Mouse (Mus musculus) cerebral cortex, adult 2 months (tissue): ENCODE results near the gene Paxip1.

Experiments
- WGBS: fragments of 180-500 bp; shearing (Covaris S2); methylation state at CpG from one replicate; pipeline ENCODE4 v1.1.7; 2018; 5-methylcytosine and 5-hydroxymethylcytosine counted together

The Paxip1 gene

DNA sequence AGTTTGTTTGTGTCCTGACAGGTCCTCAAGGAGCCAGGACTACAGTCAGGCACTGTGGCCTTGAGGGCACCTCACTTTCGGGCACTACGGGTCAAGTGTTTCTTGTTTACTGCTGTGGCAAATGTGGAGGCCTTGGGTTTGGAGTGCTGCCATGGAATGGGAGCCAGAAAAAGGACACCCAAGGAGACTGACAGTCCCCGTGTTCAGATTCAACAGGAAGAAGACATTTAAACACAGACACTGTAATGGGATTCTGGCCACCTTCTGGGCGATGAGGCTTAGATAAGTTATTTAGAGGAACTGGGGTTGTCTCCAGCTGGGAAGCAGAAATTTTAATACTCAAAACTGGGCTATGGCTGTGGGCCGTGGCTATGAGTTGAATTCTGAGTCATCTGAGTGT lies 60.8 kb downstream of the Paxip1 start:
- 24% methylated on average over 5 of the region's 5 CpGs for WGBS

DNA sequence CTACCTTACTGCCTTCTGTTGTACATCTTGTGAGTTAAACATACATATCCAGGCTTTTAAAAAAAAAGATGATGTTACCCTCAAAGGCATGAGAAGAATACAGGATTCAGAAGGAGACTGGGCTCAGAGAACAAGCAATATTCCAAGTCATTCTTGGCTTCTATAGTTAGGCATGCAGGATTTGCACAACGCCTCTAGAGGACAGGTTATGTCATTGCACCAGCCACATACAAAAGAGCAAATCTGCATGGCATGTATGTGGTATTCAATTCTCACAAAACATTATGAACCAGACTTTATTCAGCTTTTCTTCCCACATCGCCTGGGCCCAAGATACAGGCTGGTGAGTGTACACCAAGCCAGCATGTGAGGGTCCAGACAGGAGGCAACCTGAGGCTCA lies 67.0 kb downstream of the Paxip1 start:
- 35% methylated on average over 2 of the region's 2 CpGs for WGBS

DNA sequence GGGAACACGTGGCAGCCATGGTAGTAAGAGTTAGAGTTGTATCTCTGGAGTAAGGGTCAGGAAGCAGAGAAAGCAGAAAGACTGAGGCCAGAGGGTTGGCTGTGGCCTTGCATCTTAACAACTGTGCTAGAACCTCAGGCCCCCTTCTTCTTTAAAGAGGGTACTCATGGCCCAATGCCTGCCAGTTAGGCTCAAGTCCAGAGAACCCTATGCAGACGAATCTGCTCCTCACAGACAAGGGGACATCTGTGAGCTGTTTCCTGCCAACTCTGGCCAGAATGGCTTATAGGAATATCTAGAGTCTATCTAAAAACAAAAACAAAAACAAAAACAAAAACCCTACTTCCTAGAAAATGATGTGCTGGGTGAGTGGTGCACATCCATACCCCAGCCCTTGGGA lies 72.2 kb downstream of the Paxip1 start:
- WGBS = 51% methylated on average over 2 of the region's 2 CpGs

DNA sequence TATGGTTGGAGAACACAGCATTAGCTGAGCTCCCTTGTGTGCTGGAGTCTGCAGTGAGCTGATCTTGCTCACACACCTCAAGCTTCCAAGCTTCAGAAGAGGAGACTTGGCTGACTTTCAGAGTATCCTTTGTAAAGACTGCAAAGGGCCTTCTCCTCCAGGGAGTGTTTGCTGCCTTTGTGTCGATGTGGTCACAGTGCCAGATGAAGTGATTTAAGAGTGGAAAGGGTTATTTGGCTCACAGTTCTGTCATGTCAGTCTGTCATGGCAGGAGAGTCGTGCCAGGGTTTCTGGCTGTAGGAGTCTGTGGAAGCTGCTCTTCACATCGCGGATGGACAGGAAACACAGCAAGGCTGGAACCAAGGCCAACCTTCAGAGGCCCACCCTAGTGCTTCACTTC lies 75.5 kb downstream of the Paxip1 start:
- 44% methylated on average over 4 of the region's 4 CpGs for WGBS

DNA sequence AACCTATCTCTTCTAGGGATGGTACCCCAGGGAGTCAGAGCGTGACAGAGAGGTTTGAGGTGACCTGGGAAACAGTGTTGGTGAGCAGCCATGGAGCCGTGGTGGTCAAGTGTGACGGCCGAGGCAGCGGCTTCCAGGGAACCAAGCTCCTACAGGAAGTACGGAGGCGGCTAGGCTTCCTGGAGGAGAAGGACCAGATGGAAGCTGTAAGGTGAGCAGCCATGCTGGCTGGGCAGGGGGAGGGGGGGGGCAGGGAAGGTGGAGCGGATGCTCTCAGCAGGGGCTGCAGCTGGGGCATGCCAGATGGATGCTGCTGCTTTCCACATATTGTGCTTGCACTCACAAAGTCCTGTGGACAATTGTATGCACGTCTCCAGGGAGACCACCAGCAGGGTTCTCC lies 77.1 kb downstream of the Paxip1 start:
- 51% methylated on average over 9 of the region's 9 CpGs for WGBS

DNA sequence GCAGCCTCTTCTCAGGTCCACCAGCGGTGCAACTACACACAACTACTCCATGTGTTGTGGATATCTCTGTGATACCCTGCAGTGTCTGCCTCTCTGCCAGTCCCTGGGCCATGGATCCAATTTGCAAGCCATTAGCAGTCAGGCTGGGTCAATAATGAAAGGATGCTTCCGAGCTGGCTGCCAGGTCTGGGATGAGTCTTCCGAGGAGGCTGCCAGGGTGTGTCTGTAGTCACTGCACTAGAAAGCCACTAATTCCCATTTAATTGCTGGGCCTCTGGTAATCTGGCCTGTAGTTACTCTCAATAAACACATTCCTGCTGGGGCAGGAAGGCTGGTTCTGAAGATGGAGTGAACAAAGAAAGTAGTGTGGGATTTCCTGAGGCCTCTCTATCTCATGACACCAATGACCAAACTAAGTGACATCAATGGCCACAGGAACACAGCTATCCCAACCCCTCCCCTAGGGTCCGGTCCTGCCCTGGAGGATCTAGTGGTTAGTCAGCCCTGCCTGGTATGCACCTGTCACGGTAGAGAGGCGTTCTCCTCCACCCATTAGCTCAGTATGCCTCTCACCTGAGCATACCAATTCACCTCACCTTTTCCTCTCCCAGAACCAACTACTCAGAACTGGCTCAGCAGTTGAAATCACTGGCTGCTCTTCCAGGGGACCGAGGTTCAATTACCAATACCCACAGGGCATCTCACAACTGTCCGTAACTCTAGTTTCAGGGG lies 79.9 kb downstream of the Paxip1 start:
- 79% methylated on average over 8 of the region's 8 CpGs for WGBS

DNA sequence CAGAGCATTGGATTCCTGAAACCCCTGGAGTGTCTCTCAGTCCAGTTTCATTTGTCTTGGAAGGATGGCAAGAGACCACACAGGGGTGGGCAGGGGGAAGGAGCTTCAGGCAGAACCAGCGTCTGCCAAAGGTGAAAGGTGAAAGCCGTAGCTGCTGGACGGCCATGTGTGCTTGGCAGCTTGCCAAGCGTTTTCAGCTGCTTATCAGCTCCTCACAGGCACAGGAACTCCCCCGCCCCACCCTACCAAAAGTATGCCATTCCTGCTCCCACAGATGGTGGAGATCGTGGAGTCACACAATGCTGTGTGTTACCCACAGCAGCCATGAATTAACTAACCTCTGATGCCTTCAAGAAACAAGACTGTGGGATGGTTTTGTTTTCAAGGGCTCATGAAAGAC lies 83.3 kb downstream of the Paxip1 start:
- WGBS = 49% methylated on average over 6 of the region's 6 CpGs

DNA sequence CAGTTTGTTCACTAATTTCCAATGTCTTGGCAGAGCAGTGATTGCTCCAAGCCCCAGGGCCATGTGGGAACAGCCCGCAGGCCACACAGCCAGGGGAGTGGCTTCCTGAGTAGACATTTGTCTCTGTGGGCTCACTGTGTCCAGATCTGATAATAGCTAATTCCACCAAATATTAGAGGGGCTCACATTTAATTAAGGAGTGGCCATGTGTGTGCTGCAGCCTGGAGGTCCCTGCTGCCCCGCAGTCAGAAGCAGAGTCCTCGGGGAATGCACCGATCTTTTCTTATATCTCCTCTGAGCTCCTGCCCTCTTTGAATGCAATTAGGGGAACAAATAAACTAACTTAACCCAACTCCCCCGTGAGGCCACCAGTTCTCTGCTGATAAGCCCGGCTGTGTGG lies 84.9 kb downstream of the Paxip1 start:
- WGBS = 70% methylated on average over 6 of the region's 6 CpGs

DNA sequence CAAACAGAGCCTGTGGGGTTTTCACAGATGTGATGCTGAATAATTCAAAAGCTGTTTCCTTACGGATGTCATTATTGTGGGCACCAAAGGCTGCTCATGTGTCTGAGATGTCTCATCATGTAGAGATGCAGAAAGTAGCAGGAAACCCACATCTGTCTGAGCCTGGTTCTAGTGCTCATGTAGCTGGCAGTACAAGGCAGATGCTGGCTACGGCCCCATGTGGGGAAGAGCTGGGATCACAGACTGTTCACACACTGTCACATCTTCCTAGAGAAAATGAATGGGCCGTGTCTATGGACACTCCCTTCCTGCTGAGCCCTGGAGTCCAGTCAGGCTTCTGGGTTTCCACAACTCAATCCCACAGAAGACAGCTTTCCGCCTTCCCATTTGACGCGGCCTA lies 89.0 kb downstream of the Paxip1 start:
- WGBS = 79% methylated on average over 6 of the region's 6 CpGs
